9 mouse cellular contexts compared by ENCODE assay signal in genomic region chr5:127947275-127947674, GRCm38 (mm10).
DNase-seq lines count a peak whose midpoint lies in the region; ATAC-seq and TF ChIP-seq lines count a peak whose summit lies in the region.
"Had no signal": no experiment of that assay in that cellular context is flagged by ENCODE, and none has a peak within 500 bp of the region (broad histone marks: within the 10 kb centered on the region; RNA-seq: fewer than 3 reads in every experiment).

No protein-coding gene starts in this region.

- 27% methylated on average over 8 of the region's 8 CpGs for WGBS in limb, embryonic 11.5 days

- no peak overlapping the region for H3K4me3 ChIP-seq in left cerebral cortex, adult 2 months
- H3K4me3 ChIP-seq in limb, embryonic 11.5 days (ENCODE audit: low read depth, low read length), result no peak overlapping the region
- H3K4me3 ChIP-seq: intestine, embryonic 15.5 days had no signal

- H3K36me3 ChIP-seq in limb, embryonic 11.5 days (ENCODE audit: control insufficient read depth, insufficient read depth, low read length), result no peaks in the 10 kb centered on the region
- H3K36me3 ChIP-seq: intestine, embryonic 15.5 days had no signal

- peak; percentile 59 for TF ChIP-seq CTCF in left cerebral cortex, adult 2 months (IDR thresholded peaks at IDR 0.05)

- DNase-seq in cerebellum, postnatal 10 days, result peak; percentile 55 to 59
- no peak for DNase-seq in left cerebral cortex, adult 2 months (ENCODE audit: extremely low spot score in 1 of 2, low spot score in 2 of 2)
- no peak for DNase-seq in left cerebral cortex, adult 8-10 months (ENCODE audit: low spot score in 2 of 2)
- peak; percentile 25 for DNase-seq in adrenal gland, postnatal 14 days
- DNase-seq in limb, embryonic 11.5 days (ENCODE audit: low spot score), result peak; percentile 63
- no peak for DNase-seq in c-Kit-positive CD71-positive TER-119-positive erythroid progenitor cells, embryonic 14.5 days (ENCODE audit: low spot score)
- no peak for DNase-seq in frontal cortex, postnatal 25 days (ENCODE audit: low spot score in 2 of 2)

- H3K4me1 ChIP-seq in limb, embryonic 11.5 days (ENCODE audit: control insufficient read depth, insufficient read depth, low read length), result 0 out of 2 replicates have a peak, but pooled peaks cover 2% of the 10 kb centered on the region
- H3K4me1 ChIP-seq: intestine, embryonic 15.5 days had no signal

- no peak overlapping the region for H3K27ac ChIP-seq in left cerebral cortex, adult 2 months
- H3K27ac ChIP-seq in limb, embryonic 11.5 days (replicated peaks; ENCODE audit: low read depth, low read length), result no peak overlapping the region
- H3K27ac ChIP-seq: intestine, embryonic 15.5 days had no signal

- no peak for ATAC-seq in cerebellum, adult (ENCODE audit: insufficient number of reproducible peaks, low FRiP score, low TSS enrichment)
- ATAC-seq in limb, embryonic 11.5 days (ENCODE audit: insufficient number of reproducible peaks, low FRiP score, low TSS enrichment, low read depth), result no peak
- ATAC-seq: intestine, embryonic 15.5 days had no signal

- no peaks in the 10 kb centered on the region for H3K27me3 ChIP-seq in limb, embryonic 11.5 days (ENCODE audit: control insufficient read depth, insufficient read depth, low read length)
- H3K27me3 ChIP-seq: intestine, embryonic 15.5 days had no signal

- H3K9ac ChIP-seq in limb, embryonic 11.5 days (ENCODE audit: low read length), result no peak overlapping the region
- H3K9ac ChIP-seq: intestine, embryonic 15.5 days had no signal

- H3K9me3 ChIP-seq in limb, embryonic 11.5 days (ENCODE audit: control insufficient read depth, low read length), result no peaks in the 10 kb centered on the region
- H3K9me3 ChIP-seq: intestine, embryonic 15.5 days had no signal

- intact Hi-C loops in left cerebral cortex, adult 2 months (cut with DNase I), result no loop called here

- no peak overlapping the region for H3K4me2 ChIP-seq in limb, embryonic 11.5 days (ENCODE audit: low read depth, severe bottlenecking)
- H3K4me2 ChIP-seq: intestine, embryonic 15.5 days had no signal

Comparison
In these comparisons a context has a peak if more than half of its experiments do, and no peak if none do; other contexts are left out.
1. DNase-seq: peak in cerebellum, postnatal 10 days (2 of 2), adrenal gland, postnatal 14 days (single experiment) and limb, embryonic 11.5 days (single experiment); none in left cerebral cortex, adult 2 months (0 of 2), left cerebral cortex, adult 8-10 months (0 of 2), c-Kit-positive CD71-positive TER-119-positive erythroid progenitor cells, embryonic 14.5 days (single experiment) and frontal cortex, postnatal 25 days (0 of 2).